Mouse (Mus musculus) neural tube, embryonic 10.5 days (tissue): ENCODE measurements at regions not wholly inside any gene's neighbourhood (a gene's known extent, or its start where the extent isn't known, plus 50 kb on each side); places are given as distances from the start of the nearest gene placed in this dataset.

Experiments used
- DNase-seq: peaks from one replicate; pipeline ENCODE4 v3.0.0-alpha.2; 2017; ENCODE audit warnings: low spot score; ENCODE audit errors: extremely low spot score

DNA sequence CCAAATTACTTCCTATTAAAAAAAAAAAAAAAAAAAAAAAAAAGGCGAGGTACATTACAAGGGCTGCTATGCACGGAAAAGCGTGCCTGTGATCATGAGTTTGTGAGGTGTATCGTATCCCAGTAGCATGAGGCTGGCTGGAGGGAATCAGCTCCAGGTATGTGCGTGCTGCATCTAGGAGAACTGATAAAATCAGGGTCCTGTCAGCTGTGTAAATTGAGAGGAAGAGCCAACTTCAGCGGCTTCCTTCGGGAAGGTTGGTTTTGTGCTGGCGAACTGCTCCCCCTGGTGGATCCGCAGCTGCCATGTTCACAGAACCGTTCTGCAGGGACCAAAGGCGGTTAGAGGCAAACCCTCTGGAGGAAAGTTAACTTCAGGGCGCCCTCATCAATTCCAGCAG lies 60.8 kb upstream of the Gm10295 start:
- DNase-seq, result peak; percentile 84

DNA sequence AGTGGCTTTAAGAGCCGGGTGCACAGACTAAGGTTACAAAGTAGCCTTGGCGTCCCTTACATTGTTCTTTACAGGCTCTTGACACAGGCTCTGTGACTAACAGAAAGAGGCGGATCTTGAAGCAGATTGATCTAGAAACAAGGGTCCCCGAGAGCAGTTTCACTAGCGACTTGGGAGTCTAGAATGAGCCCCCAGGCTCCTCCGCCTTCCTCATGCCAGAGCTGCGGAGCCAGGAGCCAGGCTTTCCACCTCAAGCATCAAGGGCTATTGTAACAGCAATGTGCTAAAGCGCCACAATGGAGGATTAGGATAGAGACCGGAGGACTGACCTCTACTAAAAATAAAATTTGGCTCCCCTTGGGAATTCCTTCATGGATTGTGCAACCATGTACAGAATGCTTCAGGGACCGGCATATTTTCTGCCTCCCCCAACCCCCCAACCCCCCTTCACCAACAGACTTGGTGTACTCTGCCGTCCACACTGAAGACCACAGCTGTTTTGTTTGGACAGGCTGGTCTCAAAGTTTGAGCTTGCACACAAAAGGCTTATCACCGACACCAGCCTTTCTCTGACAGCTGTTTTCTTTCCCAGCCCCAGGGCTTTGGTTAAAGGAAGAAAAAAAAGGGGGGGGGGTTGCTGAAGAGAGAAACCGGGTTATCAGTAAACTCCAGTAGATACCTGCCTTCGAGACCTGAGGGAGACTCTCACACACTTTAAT lies 60.2 kb upstream of the Gm10295 start:
- peak; percentile 57 for DNase-seq

DNA sequence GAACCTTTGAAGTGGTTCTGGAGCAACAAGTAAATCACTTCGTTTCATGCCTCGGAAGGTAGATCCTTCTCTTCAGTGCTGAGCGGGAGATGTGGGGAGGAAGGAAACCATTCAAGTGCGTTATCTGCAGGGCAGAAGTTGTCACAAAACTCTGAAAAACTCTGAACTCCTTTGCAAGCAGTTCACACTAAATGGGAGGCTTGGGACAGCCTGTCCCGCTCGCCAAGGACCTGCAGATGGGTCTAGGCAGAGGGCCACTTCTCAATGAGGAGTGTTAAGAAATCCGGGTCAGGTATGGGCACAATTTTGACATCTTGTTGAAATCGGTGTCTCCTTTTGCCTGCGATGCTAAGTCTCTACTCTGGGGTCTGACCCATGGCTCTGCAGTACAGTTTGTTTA lies 58.6 kb upstream of the Gm10295 start:
- no peak for DNase-seq

DNA sequence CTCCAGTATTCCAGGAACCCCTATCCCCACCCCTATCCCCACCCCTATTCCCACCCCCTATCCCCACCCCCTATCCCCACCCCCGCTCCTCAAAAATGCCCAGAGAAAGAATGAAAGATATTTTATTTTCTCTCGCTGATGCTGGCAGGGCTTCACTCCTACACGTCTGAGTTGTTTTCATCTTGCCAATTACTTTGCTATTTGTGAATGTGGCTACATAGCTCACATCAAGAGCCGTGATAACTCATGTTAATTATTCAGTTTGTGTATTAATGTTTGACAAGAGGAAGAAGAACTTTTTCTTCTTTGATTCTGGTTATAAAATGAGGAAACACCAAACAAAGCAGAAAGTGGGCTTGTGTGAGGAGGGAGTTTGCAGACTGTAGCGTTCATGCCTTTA lies 57.8 kb upstream of the Gm10295 start:
- DNase-seq, result no peak

DNA sequence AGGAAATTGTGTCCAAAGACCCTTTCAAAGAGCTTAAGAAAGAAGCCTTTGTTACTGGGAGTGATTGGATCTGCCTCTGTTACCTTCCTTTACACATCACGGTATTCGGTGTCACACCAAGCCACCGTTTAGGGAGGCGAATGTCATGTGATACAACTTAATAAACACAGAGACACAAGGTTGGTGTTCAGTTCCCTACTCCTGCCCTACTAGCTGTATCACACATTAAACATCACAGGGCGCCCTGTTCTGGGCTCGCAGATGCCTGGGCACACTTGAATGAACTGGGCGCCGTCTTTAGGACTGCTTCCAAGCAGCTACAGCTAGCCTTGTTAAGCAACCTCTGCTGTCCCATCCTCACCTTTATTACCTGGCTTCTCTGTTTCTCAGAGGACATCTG lies 55.0 kb upstream of the Gm10295 start:
- no peak for DNase-seq
